Mouse (Mus musculus) hematopoietic stem cell, adult 5-6 weeks (primary cell): ENCODE data around the gene Smoc2. TPM values are rescaled to one million over a fixed set of nuclear protein-coding genes. Genes with fewer than 3 reads are reported as not detected.

ENCODE experiments used
- ATAC-seq, 2 experiments: fragments of 125-278 bp in 1 of 2; replicated peaks in 1 of 2; 2 replicates each; pipeline ENCODE4 v1.8.0; 2016 to 2017; ENCODE audit warnings: inconsistent platforms in 2 of 2, mild to moderate bottlenecking in 2 of 2, moderate number of reproducible peaks in 2 of 2, low read depth in 1 of 2, moderate TSS enrichment in 1 of 2; ENCODE audit not compliant: low FRiP score in 2 of 2, poor library complexity in 2 of 2, severe bottlenecking in 2 of 2, insufficient read depth in 1 of 2, low TSS enrichment in 1 of 2
- total RNA-seq: library from RNA; stranded (forward); fragments of 172-1452, 232-1000 nt; gene quantifications from 2 replicates; pipeline ENCODE4 v1.2.3, GENCODE M21; 2017

Gene Smoc2
- not detected in 2 replicates for total RNA-seq

DNA sequence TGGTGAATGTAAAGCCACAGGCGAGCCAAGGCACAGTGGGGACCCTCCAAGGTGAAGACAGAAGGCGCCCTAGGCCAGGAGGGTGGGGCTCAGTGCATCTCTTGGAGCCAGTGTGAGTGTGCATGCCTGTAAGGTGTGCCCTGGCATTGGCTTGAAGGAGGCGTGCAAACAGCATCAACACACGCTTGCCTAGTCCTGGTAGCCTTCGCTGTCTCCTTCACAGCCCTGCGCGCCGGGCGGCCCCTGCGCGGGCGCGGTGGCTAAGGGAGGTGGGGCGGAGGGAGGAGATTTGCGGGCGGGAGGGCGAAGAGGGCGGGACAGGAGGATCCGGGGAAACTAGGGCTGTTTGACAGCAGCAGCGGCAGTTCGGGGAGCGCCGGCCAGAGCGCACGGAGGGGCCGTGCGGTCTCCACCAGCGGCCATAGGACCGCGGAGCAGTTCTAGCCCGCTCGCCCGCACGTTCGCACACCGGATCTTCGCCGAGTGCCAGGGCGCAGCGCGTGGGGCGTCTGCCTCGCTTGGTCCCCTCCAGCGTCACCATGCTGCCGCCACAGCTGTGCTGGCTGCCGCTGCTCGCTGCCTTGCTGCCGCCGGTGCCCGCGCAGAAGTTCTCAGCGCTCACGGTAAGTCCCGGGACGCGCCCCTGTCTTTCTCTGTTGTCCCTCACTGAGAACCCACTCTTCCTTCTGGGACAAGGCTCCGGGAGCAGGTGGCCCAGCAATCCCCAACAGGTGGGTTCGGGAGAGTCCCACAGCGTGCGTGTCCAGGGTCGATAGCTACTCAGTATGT lies at the start of gene Smoc2:
TSS of gene Smoc2 (plus strand) at position 330 of the 789 bp plus-strand sequence.
- ATAC-seq = peak; percentile 2 to 36; a peak in 1 of 4 replicates

DNA sequence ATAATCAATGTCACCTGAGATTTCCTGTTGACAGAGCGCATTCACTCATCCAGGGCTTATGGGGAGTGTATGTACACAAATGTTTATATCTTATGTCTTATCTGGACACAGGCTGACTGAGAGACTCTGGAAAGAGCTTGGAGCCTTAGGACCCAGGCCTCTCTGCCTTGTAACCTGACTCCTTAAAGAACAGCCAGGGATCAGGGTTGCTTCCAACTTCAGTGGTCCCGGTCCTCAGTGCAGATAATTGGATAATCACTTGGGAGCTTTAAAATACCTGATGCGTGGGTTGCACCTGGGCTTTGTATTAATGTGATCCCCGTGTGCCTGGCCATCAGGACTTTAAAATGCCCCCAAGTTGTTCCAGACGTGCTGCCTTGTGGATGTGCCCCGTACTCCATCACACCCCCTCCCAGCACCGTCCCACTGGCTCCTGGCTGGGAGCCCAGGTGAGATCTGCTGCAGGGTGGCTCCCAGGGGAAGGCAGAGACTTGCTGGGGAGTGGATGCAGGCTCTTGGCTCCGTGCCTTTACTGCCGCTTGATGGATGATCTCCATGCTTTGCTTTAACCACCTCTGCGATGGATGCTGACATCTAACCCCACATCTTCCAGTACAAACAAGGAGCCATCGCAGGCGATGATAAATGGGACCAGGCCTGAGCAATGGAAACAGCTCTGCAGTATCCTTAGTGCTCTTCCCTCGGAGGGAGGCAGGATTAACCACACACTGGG lies 48.4 kb upstream of the Smoc2 start:
- ATAC-seq = no peak

DNA sequence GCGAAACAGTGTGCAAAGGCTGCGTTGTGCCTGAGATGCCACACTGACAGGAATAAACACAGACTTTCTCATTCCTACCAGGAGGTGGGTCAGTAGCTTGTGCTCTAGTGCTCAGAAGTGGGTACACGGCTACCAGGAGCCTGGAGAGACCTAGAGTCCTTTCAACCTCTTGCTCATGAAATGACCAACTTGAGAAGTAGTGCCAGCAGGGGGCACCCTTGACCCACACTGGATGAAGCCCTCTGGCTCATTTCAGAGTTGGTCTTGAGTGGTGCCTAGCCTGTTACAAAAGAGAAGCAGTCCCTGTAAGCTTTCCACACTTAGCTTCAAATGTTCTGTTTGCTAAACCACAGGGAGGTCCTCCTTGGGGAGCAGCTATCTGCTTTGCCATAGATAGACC lies 46.7 kb upstream of the Smoc2 start:
- ATAC-seq = peak; percentile 46 to 60; a peak in 2 of 4 replicates

DNA sequence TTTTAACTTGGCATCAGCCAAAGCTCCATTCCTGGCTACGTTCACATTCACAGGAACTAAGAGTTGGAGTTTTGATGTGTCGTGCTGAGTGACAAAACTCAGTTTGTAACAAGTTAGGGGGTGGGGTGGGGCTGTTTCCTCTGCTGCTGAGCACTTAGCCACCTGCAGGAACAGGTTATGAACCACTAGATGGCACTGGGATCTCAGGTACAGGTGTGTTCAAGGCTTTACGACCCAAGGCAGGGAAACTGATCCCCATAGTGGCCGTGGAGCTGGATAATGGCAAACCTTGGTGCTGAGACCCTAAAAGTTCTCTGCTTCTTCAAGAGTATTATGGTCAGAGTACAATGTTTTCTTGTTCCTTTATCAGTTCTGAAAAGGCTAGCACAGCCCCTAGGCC lies 45.6 kb upstream of the Smoc2 start:
- ATAC-seq = no peak

DNA sequence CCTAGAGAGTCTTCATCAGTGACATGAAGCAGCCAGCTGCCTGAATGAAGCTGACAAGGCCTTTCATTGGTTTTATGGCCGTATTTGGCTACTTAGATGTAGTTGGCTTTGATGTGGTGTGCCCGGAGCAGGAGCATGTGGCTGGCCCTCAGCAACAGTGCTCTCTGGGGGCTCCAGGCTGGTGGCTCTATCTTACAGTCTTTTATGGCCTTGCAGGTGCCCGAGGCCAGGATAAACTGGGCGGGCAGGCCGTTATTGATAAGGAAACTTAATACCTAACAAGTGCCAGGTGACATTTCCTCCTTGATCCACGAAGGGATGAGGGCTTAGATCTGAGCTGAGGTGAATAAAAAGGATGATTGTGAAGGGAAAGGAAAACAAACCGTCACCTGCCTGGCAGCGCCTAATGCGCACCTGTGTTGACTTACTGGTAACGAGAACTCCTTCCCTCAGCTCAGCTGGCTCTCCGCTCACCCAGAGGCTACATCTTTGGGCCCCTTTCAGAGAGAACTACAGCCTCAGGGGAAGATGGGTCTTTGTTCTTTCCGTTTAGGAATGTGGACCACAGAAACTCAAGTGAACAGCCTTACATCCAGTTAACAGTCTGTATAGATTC lies 44.4 kb upstream of the Smoc2 start:
- ATAC-seq = no peak

DNA sequence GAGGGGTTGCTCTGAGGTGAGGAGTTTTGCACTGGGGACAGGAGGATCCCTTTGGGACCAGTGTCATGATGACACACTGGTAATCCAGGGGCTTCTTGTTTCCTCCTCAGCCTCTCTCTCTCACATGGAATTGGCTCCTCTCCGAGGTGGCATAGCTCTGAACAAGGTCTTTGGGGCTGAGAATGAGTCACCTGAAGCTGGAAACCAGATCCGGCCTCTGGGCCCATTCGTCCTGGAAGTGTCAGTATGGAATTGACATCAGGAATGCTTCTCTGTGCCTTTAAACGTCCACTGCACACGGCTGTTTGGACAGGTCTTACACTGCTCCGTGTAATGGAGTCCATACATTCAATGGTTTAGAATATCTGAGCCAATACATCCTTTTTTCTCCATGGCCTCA lies 42.2 kb upstream of the Smoc2 start:
- ATAC-seq = no peak

DNA sequence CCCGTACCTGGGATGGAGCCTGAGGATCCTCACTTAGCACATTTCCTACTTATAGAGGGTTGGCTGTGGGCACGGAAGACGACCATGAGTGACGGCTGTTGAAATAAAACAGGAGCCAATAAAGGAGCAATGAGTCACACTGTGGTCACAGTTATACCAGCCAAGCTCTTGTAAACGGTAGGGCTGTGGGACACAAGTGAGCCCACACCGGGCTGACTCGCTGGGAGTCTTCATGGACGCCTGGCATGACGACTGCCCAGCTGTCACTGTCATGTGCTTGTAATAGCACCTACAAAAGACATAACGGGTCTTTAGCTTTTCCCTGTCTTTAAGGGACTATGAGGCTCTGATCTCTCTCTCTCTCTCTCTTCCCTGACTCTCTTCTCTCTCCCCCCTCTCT lies 39.3 kb upstream of the Smoc2 start:
- ATAC-seq = no peak

DNA sequence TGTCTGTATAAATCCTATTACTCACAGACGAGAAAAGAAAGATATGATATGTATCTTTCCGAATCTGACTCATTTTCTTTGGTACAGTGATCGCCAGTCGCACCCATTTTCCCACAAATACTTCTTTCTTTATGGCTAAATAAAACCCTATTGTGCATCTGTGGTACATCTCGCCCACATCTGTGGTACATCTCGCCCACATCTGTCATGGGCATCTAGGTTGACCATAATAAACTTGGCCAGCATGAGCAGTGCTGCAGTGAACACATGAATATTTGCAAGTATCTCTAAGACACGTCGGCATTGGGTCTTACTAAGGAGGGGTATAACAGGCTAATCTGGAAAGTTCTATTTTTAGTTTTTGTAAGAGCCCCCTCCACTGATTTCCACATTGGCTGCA lies 36.7 kb upstream of the Smoc2 start:
- no peak for ATAC-seq

DNA sequence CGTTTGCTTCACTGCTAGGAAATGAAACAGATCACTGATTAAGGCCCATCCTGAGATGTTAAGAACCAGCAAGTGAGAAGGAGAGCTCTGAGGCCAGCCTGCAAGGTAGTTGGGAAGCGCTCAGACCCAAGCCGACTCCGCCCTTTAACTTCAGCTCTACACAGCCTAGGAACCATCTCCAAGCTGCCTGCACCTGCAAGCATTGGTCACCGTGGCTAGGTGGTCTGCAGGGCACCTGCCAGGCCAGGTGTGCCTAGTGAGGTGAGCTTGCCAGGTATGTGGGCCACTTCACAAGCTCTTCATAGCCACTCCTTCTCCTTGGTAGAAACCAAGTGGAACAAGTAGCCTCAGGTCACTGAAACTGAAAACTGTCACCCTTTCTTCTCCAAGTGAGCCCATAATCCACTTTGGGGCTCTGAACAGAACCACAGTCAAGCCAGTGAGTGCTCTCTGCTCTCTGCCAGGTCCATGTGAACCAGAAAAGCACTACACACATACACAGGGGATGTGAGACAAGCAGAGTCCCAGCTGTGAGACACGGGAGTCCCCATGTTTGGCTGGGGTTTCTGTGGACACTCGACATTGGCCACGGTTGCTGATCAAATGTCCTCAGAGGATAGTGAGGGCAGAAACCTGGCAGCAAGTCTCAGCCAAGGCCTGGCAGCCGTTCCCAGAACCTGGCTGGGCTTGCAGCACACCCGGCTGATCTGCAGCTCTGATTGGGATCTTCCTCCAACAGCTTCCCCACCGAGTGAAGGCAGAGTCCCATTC lies 34.9 kb upstream of the Smoc2 start:
- no peak for ATAC-seq

DNA sequence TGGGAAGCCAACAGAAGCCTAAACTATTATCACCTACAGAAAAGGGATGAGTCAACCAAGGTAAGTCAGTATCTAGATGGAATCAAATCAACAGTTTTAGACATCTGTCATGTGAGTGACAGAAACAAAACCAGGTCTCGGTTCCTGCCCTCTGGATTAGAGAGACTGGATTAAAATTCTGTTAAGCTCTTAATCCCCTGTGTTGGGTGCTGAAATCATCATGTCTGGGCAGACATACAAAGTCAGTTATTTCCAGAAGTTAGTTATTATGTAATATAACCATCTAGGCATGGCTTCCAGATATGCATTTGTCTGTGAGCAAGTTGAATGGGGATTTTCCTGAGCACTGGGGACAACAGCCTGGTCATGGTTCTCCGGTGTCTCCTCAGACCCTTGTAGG lies 33.0 kb upstream of the Smoc2 start:
- ATAC-seq = no peak

DNA sequence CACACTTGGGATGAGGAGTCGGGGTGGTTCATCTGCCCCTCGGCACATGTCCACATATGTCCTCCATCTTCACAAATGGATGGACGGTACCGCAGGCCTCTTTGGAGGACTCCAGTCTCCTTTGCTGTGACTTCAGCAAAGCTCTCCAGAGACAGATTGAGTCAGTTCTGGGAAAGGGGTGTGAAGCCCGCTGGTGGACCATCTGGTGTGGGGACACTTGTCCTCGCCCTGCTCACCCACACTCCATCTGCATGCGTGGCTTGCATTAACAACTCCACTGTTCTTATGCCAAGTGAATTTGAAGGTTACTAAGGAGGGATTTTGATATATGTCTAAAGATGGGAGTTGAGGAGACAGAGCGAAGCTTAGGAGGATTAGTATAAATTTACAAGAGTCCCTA lies 31.4 kb upstream of the Smoc2 start:
- ATAC-seq = no peak

DNA sequence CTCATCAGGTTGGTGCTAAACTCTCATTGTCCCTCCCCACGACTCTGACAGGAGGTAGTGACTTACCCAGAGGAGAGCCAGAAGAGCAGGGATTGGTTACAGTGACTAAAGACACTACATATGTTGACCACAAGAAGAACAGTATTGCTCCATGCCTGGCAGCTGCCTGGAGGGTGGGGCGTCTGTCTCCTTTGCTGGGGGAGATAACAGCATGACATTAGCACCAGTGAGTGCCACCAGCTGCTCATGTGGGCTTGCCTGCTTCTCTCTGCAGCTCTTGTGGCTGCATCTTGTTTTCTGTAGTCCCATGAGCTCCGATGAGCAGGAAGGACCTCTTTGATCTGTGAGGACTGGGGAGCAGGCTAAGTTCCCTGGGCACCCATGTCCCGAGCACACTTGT lies 29.7 kb upstream of the Smoc2 start:
- no peak for ATAC-seq

DNA sequence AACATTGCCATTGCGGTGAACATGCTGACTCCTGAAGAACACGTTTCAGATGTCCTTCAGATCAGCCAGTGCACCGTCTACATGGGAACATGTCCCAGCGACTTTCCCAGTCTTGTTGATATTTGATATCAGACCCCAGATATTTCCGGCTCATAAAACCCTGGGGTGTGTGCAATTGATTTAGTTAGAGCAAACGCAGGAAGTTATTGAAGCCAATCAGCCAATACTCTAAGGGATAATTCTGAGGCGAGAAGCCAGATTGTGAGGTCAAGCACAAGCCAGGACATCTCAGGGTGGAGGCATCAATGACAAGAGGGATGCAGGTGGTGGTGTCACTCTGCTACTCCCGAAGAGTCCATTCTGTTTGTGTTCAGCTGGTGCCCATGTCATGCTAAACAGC lies 28.9 kb upstream of the Smoc2 start:
- no peak for ATAC-seq

DNA sequence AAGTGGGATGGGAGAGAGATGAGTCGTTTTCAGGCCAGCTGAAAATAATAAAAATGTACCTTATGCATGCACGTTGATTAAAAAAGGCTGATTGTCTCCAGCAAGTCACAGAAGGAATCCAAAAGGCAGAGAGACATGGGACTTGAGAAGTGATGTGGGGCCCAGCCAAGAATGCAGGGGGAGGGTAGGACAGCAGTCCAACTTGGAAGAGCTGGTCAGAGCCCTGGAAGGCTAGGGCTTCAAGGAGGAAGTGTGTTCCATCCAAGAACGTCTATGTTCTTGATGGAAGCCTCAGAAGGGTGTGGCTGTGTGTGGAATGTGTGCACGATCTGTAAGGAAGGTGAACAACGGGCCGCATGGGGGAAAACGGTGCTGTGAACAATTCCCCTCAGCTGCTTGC lies 26.9 kb upstream of the Smoc2 start:
- ATAC-seq = no peak

DNA sequence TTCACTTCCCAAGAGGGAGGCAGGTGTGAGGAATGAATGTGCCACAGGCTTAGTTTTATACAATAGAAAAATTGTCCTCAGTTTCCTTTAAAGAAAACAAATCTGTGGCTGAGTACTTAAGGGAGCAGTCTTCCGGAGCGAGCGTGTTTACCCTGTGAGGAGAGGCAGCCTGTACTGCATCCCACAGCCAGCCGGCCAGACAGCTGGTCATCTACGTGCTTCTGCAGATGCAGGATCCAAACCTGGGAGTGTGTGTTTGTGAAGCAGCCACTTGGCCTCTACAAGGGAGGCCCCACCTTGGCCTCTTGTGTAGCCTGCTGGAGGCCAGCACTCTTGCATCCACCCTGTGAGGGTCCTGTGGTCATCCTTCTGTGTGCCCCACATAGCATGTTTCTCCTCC lies 24.7 kb upstream of the Smoc2 start:
- no peak for ATAC-seq

DNA sequence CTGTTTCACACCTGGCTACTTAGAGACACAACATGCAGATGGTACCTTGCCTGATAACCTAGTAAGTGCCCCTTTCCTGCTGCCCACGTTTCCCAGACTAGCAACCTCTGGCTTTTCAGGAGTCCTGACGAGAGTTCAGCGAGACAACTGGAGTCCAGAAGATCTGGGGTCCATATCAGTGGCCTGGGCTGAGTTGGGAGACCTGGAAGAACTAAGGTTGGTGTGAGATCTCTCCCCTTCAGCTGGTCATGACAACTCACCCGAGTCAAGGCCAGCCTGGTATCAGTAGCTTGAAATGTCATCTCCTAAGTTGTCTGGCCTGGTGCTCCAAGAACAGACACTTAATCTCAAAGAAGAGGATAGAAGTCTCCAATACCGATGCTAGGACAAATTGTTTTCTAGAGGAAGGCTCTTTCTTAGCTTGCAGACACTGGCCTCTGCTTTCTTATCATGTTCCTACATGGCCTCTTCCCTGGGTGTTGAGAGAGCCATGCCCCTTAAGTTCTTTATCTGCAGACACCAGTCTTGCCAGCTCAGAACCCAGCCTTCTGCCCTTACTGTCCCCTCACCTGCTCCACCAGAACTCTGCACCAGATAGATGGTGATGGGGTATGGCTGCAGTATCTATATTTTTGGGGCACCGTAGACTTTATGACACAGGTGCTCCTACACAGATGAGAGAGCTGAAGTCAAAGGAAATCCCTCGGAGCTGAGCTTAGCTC lies 21.3 kb upstream of the Smoc2 start:
- no peak for ATAC-seq

DNA sequence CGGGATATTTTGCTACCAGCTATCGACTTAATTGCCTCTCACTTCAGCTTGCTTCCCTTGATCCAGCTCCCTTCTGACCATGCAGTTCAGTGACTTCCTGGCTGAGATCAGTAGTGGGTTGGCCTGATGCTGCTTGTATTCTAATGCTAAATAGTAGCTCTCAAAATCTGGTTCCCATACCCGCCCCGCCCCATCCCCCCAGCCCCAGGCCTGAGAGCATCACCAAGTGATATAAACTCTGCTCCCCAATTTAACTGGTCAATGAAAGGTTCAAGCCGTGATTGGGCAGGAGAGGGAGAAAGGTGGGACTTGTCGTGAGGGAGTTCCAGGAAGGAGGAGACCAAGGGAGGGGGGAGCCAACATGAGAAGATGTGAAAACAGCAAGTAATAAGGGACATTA lies 20.4 kb upstream of the Smoc2 start:
- ATAC-seq = no peak
